Mouse (Mus musculus) thymus, adult 2 months (tissue): ENCODE data around the gene Bbs12. TPM values are rescaled to one million over a fixed set of nuclear protein-coding genes. Genes with fewer than 3 reads are reported as not detected.

Source experiments
- DNase-seq: peaks from one replicate; pipeline ENCODE4 v3.0.0; 2021
- H3K27ac ChIP-seq: fragments of 200-500 bp; 2 replicates; pipeline ENCODE4 v1.5.1; 2012; ENCODE audit warnings: low read length, control low read depth; ENCODE audit not compliant: control insufficient read depth, insufficient read depth
- H3K27me3 ChIP-seq: fragments of 200-500 bp; 2 replicates; pipeline ENCODE4 v1.6.1; 2012; ENCODE audit warnings: mild to moderate bottlenecking, low read length, moderate library complexity, mixed read lengths; ENCODE audit not compliant: control insufficient read depth, insufficient read depth
- H3K36me3 ChIP-seq: fragments of 200-500 bp; 2 replicates; pipeline ENCODE4 v1.6.1; 2012; ENCODE audit warnings: mild to moderate bottlenecking, low read length, moderate library complexity; ENCODE audit not compliant: control insufficient read depth, insufficient read depth
- H3K4me1 ChIP-seq: fragments of 200-500 bp; replicated peaks from 2 replicates; pipeline ENCODE4 v1.6.1; 2012; ENCODE audit warnings: low read length; ENCODE audit not compliant: control insufficient read depth, insufficient read depth
- H3K4me3 ChIP-seq: fragments of 200-500 bp; 2 replicates; pipeline ENCODE4 v1.5.1; 2012; ENCODE audit warnings: mild to moderate bottlenecking, low read length, control low read depth, moderate library complexity; ENCODE audit not compliant: control insufficient read depth, insufficient read depth
- CTCF ChIP-seq: fragments of 200-500 bp; IDR thresholded peaks from 2 replicates; pipeline ENCODE4 v1.5.1; 2012; ENCODE audit warnings: mild to moderate bottlenecking, control low read depth, low read length, moderate library complexity, borderline replicate concordance; ENCODE audit not compliant: control insufficient read depth, poor library complexity, insufficient read depth; ENCODE audit errors: extremely low read depth
- POLR2A ChIP-seq: fragments of 200-500 bp; IDR thresholded peaks from 2 replicates; pipeline ENCODE4 v1.6.1; 2012; ENCODE audit warnings: mild to moderate bottlenecking, low read length, control low read depth, moderate library complexity; ENCODE audit not compliant: control insufficient read depth, poor library complexity, insufficient read depth; ENCODE audit errors: extremely low read depth
- WGBS: fragments of 180-500 bp; shearing (Covaris S2); methylation state at CpG from one replicate; pipeline ENCODE4 v1.1.7; 2018; 5-methylcytosine and 5-hydroxymethylcytosine counted together
- polyA plus RNA-seq: library from polyadenylated mRNA; depleted of rRNA; stranded (reverse); fragments of >200 nt; gene quantifications from 2 replicates; pipeline ENCODE4 v1.2.3, GENCODE M21; 2012

Bbs12 gene
- polyA plus RNA-seq, 1 experiment: 1.2 TPM

DNA sequence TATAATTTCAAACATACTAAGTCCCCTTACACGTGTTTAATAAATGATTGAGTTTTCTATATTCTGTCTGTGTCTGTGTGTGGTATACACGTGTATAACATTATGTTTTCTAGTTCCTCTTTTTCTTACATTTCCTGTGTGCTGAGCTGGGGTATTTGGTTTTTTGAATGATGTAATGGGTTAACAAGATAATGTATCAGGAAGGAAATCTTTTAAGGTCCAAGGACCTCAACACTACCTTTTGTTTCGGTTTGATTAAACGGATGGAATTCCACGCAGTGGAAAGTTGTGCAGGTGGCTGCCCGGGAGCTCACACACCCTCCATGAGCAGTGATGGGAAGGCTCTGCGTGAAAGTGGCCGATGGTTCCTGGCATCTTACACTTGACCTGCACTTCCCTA is 31.5 kb upstream of the Bbs12 start:
- H3K4me3 ChIP-seq: no peak overlapping the region
- WGBS: 7% methylated on average over 8 of the region's 8 CpGs
- DNase-seq: no peak
- no peak overlapping the region for H3K27ac ChIP-seq
- no peaks in the 10 kb centered on the region for H3K27me3 ChIP-seq
- no peaks in the 10 kb centered on the region for H3K36me3 ChIP-seq
- H3K4me1 ChIP-seq: peaks cover 2% of the 10 kb centered on the region
- TF ChIP-seq CTCF: no peak
- TF ChIP-seq POLR2A: no peak

DNA sequence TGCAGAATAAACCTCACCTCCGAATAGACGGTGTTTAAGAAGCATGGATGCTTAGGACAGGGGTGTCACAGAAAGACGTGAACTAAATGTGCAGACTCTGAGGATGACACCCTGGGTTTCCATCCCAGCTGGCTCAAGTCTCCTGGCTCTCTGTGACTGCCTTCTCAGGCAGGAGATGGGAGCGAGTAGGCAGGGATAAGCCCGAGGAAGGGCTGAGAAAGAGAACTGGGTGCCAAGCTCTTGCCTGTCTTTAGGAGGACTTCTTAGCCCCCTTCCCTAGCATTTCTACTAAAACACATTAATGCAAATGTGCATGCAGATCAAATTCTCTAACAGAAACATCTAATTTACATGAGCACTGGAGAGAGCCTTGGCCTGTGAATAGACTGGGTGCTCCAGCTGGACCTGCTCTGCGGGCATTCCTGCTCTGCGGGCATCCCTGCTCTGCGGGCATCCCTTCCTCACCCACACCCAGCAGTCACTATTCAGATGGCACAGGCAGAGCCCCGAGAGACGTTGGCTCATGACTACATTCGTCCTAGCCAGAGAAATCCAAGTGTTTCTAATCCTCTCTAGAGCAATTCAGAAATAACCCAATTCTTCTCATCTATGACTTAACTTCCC is 29.9 kb upstream of the Bbs12 start:
- Histone ChIP-seq H3K4me1 (peaks cover 2% of the 10 kb centered on the region), H3K27me3 (no peaks in the 10 kb centered on the region), H3K4me3 (no peak overlapping the region), H3K36me3 (no peaks in the 10 kb centered on the region), H3K27ac (no peak overlapping the region)
- no peak for TF ChIP-seq POLR2A
- no peak for TF ChIP-seq CTCF
- WGBS: 95% methylated on average over 11 of the region's 11 CpGs
- no peak for DNase-seq

DNA sequence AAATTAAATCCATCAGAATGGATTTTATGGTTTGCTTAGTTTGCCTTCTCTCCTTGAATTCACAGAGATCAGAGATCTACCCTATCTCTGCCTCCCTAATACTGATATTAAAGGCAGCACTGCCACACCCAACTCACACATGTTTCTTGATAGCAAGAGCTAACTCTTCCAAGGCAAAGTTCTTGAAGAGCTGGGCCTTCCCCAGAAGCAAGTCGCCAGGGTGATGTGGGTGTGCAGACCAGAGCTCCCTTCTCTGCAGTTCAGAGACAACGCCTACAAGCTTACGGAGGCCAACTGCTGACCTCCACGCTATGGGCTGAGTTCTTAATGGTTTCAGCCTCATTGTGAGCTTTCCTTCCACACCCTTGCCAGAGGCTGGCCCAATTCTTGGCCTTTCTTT is 29.1 kb upstream of the Bbs12 start:
- H3K36me3 ChIP-seq: no peaks in the 10 kb centered on the region
- no peak for DNase-seq
- TF ChIP-seq POLR2A (no peak), CTCF (no peak)
- peaks cover 2% of the 10 kb centered on the region for H3K4me1 ChIP-seq
- WGBS: 92% methylated on average over 4 of the region's 4 CpGs
- H3K27me3 ChIP-seq: no peaks in the 10 kb centered on the region
- no peak overlapping the region for H3K4me3 ChIP-seq
- no peak overlapping the region for H3K27ac ChIP-seq

DNA sequence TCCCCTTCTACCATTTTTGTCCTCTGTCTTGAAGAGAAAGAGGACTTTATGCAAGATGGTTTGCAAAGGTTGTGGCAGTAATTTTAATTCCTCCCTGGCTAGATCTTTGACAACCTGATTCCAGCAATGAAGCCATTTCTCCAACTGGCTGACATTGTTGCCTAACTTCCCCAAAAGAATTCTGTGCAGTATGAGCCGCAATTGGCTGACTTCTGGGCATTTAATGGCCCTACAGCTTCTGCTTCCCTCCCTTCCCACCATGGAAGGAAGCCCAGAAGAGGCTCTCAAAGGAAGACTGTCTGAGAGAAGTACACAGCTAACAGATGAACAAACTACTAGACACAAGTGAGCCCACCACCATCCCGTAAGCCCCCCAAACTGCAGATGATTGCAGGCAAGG is 23.1 kb upstream of the Bbs12 start:
- no peak for TF ChIP-seq POLR2A
- no peak for TF ChIP-seq CTCF
- Histone ChIP-seq H3K4me1 (no peaks in the 10 kb centered on the region), H3K27ac (no peak overlapping the region), H3K27me3 (no peaks in the 10 kb centered on the region), H3K36me3 (no peaks in the 10 kb centered on the region), H3K4me3 (no peak overlapping the region)
- DNase-seq: no peak
- 90% methylated on average over 2 of the region's 2 CpGs for WGBS

DNA sequence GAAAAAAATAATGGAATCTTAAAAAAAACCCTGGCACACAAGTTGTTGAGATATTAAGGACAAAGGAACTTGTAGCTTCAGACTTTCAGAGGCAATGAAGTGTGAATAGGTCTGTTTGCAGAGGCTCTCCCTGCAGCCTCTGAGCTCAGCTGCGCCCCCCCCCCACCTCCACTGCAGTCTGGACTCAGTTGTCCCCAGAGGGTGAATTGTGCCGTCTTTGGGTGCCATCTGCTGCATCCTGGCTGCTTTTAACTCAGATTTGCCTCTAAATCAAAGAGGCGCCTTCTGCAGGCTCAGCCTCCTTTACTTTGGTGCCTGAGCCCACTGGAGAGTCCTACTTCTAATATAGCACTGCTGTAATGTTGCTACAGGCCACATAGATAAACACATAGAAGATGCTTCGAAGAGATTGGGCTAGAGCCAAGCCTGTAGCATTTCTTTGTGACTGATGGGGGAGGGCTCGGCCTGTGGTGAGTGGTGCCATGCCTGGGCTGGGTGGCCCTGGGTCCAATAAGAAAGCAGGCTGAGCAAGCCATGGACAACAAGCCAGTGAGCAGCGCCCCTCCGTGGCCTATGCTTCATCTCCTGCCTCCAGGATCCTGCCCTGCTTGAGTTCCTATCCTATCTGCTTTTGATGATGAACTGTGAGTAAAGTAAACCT is 21.3 kb upstream of the Bbs12 start:
- Histone ChIP-seq H3K36me3 (no peaks in the 10 kb centered on the region), H3K27ac (no peak overlapping the region), H3K4me1 (no peaks in the 10 kb centered on the region), H3K4me3 (no peak overlapping the region), H3K27me3 (no peaks in the 10 kb centered on the region)
- TF ChIP-seq POLR2A (no peak), CTCF (no peak)
- no peak for DNase-seq
- 84% methylated on average over 7 of the region's 7 CpGs for WGBS

DNA sequence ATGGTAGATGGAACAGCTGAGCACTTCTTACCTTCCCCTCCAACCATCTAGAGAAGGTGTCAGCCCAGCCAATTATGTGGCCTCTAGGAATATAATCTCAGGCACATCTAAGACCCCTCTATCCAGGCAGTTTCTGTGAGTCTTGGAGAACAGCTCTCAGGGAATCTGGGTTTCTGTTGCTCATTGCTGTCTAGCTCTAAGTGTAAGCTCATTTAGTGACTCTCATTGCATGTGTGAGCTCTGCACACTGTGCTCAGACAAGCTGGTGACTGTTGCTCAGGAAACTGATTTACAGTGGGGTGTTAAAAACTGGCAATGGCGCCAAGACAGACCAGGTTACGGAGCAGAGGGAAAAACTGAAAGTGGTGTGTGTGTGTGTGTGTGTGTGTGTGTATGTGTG is 20.4 kb upstream of the Bbs12 start:
- no peak for TF ChIP-seq POLR2A
- no peak for TF ChIP-seq CTCF
- Histone ChIP-seq H3K4me3 (no peak overlapping the region), H3K27me3 (no peaks in the 10 kb centered on the region), H3K36me3 (no peaks in the 10 kb centered on the region), H3K4me1 (no peaks in the 10 kb centered on the region), H3K27ac (no peak overlapping the region)
- WGBS: 92% methylated on average over 2 of the region's 2 CpGs
- DNase-seq: no peak

DNA sequence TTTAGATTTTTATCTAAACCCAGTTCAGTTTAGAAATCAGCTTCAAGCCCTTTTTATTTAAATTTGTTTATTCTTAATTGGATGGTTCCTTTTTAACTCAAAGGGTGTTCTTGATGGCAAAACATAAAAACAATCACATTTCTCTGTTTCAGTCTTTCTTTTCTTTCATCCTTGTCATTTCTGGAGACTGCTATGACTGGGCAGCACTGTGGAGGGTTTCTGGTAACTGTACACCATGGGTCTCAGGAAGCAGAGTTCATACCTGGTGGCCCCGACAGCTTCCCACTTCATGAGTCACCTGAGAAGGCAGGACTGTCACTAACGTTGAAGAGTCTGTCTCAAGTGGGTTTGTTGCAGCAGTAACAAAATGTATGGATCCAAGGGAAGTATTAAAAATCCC is 19.7 kb upstream of the Bbs12 start:
- no peak overlapping the region for H3K27ac ChIP-seq
- H3K27me3 ChIP-seq: no peaks in the 10 kb centered on the region
- H3K4me1 ChIP-seq: no peaks in the 10 kb centered on the region
- TF ChIP-seq CTCF (no peak), POLR2A (no peak)
- DNase-seq: no peak
- no peak overlapping the region for H3K4me3 ChIP-seq
- H3K36me3 ChIP-seq: no peaks in the 10 kb centered on the region
- 62% methylated on average over 2 of the region's 2 CpGs for WGBS
